Mouse (Mus musculus): ENCODE measurements around the gene Cenpp. TPM values are rescaled to one million over a fixed set of nuclear protein-coding genes. Genes with fewer than 3 reads are reported as not detected.
"Not testable (repeated sequence)": the region's sequence is repeated elsewhere in the genome, so short reads cannot be mapped to it uniquely, and the experiment has no call there.

Gene Cenpp
- polyA plus RNA-seq, 1 experiment from 2014 or later, result 29.5 TPM

GRCm38 (mm10) chr13:49618365-49618764, 34.2 kb downstream of the Cenpp start:
- Histone ChIP-seq H3K4me3 (ENCODE audit: low read depth, low read length) (no peak overlapping the region), H3K9me3 (replicated peaks; ENCODE audit: control insufficient read depth, low read length) (no peaks in the 10 kb centered on the region), H3K27ac (ENCODE audit: low read depth, low read length) (no peak overlapping the region), H3K9ac (ENCODE audit: low read depth, low read length) (no peak overlapping the region), H3K4me2 (no peak overlapping the region), H3K36me3 (ENCODE audit: control insufficient read depth, insufficient read depth, low read length) (no peaks in the 10 kb centered on the region), H3K4me1 (ENCODE audit: control insufficient read depth, insufficient read depth, low read length) (no peaks in the 10 kb centered on the region), H3K27me3 (ENCODE audit: control insufficient read depth, insufficient read depth, low read length) (no peaks in the 10 kb centered on the region)
- no peak for ATAC-seq (replicated peaks; ENCODE audit: insufficient number of reproducible peaks, low FRiP score, low TSS enrichment)

GRCm38 (mm10) chr13:49617021-49617420, 35.6 kb downstream of the Cenpp start:
- Histone ChIP-seq H3K9me3 (replicated peaks; ENCODE audit: control insufficient read depth, low read length) (no peaks in the 10 kb centered on the region), H3K27me3 (ENCODE audit: control insufficient read depth, insufficient read depth, low read length) (no peaks in the 10 kb centered on the region), H3K36me3 (ENCODE audit: control insufficient read depth, insufficient read depth, low read length) (no peaks in the 10 kb centered on the region), H3K9ac (ENCODE audit: low read depth, low read length) (no peak overlapping the region), H3K4me2 (no peak overlapping the region), H3K4me1 (ENCODE audit: control insufficient read depth, insufficient read depth, low read length) (no peaks in the 10 kb centered on the region), H3K4me3 (ENCODE audit: low read depth, low read length) (no peak overlapping the region), H3K27ac (ENCODE audit: low read depth, low read length) (no peak overlapping the region)
- 82% methylated on average over 3 of the region's 3 CpGs for WGBS (ENCODE audit: insufficient replicate concordance)
- no peak for ATAC-seq (replicated peaks; ENCODE audit: insufficient number of reproducible peaks, low FRiP score, low TSS enrichment)

GRCm38 (mm10) chr13:49608589-49609322, 43.8 kb downstream of the Cenpp start:
- Histone ChIP-seq H3K4me1 (ENCODE audit: control insufficient read depth, insufficient read depth, low read length) (no peaks in the 10 kb centered on the region), H3K9ac (ENCODE audit: low read depth, low read length) (no peak overlapping the region), H3K36me3 (ENCODE audit: control insufficient read depth, insufficient read depth, low read length) (no peaks in the 10 kb centered on the region), H3K9me3 (replicated peaks; ENCODE audit: control insufficient read depth, low read length) (no peaks in the 10 kb centered on the region), H3K27ac (ENCODE audit: low read depth, low read length) (no peak overlapping the region), H3K4me3 (ENCODE audit: low read depth, low read length) (no peak overlapping the region), H3K27me3 (ENCODE audit: control insufficient read depth, insufficient read depth, low read length) (no peaks in the 10 kb centered on the region), H3K4me2 (no peak overlapping the region)
- ATAC-seq (replicated peaks; ENCODE audit: insufficient number of reproducible peaks, low FRiP score, low TSS enrichment), result no peak
- 73% methylated on average over 4 of the region's 4 CpGs for WGBS (ENCODE audit: insufficient replicate concordance)

- Histone ChIP-seq H3K4me3 (ENCODE audit: low read depth, low read length) (no peak within 1 kb of the TSS), H3K27ac (ENCODE audit: low read depth, low read length) (no peak within 1 kb of the TSS), H3K4me1 (ENCODE audit: control insufficient read depth, insufficient read depth, low read length) (no peaks in the 10 kb centered on the region), H3K27me3 (ENCODE audit: control insufficient read depth, insufficient read depth, low read length) (no peaks in the 10 kb centered on the region), H3K4me2 (peak within 1 kb of the TSS; percentile 16; the same call in 1 of the 2 replicates), H3K9me3 (replicated peaks; ENCODE audit: control insufficient read depth, low read length) (no peaks in the 10 kb centered on the region), H3K9ac (ENCODE audit: low read depth, low read length) (no peak within 1 kb of the TSS), H3K36me3 (ENCODE audit: control insufficient read depth, insufficient read depth, low read length) (no peaks in the 10 kb centered on the region)
- 68% methylated on average over 4 of the region's 4 CpGs for WGBS (ENCODE audit: insufficient replicate concordance)
- ATAC-seq (replicated peaks; ENCODE audit: insufficient number of reproducible peaks, low FRiP score, low TSS enrichment), result no peak
Observed at GRCm38 (mm10) chr13:49607714-49608113, 44.9 kb downstream of the Cenpp start, which contains the start of gene Ogn. Gene Ogn, plus strand, starts transcription at chr13:49608046.

GRCm38 (mm10) chr13:49603603-49604002, 49.0 kb downstream of the Cenpp start:
- H3K27me3 ChIP-seq (ENCODE audit: control insufficient read depth, insufficient read depth, low read length), result no peaks in the 10 kb centered on the region
- no peaks in the 10 kb centered on the region for H3K36me3 ChIP-seq (ENCODE audit: control insufficient read depth, insufficient read depth, low read length)
- no peak overlapping the region for H3K4me2 ChIP-seq
- H3K27ac ChIP-seq (ENCODE audit: low read depth, low read length), result no peak overlapping the region
- H3K4me1 ChIP-seq (ENCODE audit: control insufficient read depth, insufficient read depth, low read length), result no peaks in the 10 kb centered on the region
- ATAC-seq (replicated peaks; ENCODE audit: insufficient number of reproducible peaks, low FRiP score, low TSS enrichment), result no peak
- H3K9ac ChIP-seq (ENCODE audit: low read depth, low read length), result no peak overlapping the region
- H3K4me3 ChIP-seq (ENCODE audit: low read depth, low read length), result no peak overlapping the region
- no peaks in the 10 kb centered on the region for H3K9me3 ChIP-seq (replicated peaks; ENCODE audit: control insufficient read depth, low read length)

- H3K36me3 ChIP-seq (ENCODE audit: control insufficient read depth, insufficient read depth, low read length); H3K4me1 ChIP-seq (ENCODE audit: control insufficient read depth, insufficient read depth, low read length); H3K27ac ChIP-seq (ENCODE audit: low read depth, low read length); H3K9ac ChIP-seq (ENCODE audit: low read depth, low read length); ATAC-seq (replicated peaks; ENCODE audit: insufficient number of reproducible peaks, low FRiP score, low TSS enrichment); H3K4me3 ChIP-seq (ENCODE audit: low read depth, low read length); H3K9me3 ChIP-seq (replicated peaks; ENCODE audit: control insufficient read depth, low read length); H3K27me3 ChIP-seq (ENCODE audit: control insufficient read depth, insufficient read depth, low read length); H3K4me2 ChIP-seq: not testable (repeated sequence)
- WGBS (ENCODE audit: insufficient replicate concordance), result 87% methylated on average over 2 of the region's 2 CpGs
Observed at GRCm38 (mm10) chr13:49602541-49602940, 50.0 kb downstream of the Cenpp start.

GRCm38 (mm10) chr13:49586062-49586461, 66.5 kb downstream of the Cenpp start:
- Histone ChIP-seq H3K36me3 (ENCODE audit: control insufficient read depth, insufficient read depth, low read length) (no peaks in the 10 kb centered on the region), H3K27ac (ENCODE audit: low read depth, low read length) (no peak overlapping the region), H3K9me3 (replicated peaks; ENCODE audit: control insufficient read depth, low read length) (no peaks in the 10 kb centered on the region), H3K4me3 (ENCODE audit: low read depth, low read length) (no peak overlapping the region), H3K9ac (ENCODE audit: low read depth, low read length) (no peak overlapping the region), H3K27me3 (ENCODE audit: control insufficient read depth, insufficient read depth, low read length) (no peaks in the 10 kb centered on the region), H3K4me2 (no peak overlapping the region), H3K4me1 (ENCODE audit: control insufficient read depth, insufficient read depth, low read length) (no peaks in the 10 kb centered on the region)
- 94% methylated on average over 6 of the region's 6 CpGs for WGBS (ENCODE audit: insufficient replicate concordance)
- no peak for ATAC-seq (replicated peaks; ENCODE audit: insufficient number of reproducible peaks, low FRiP score, low TSS enrichment)

- no peaks in the 10 kb centered on the region for H3K27me3 ChIP-seq (ENCODE audit: control insufficient read depth, insufficient read depth, low read length)
- WGBS (ENCODE audit: insufficient replicate concordance), result 81% methylated on average over 8 of the region's 8 CpGs
- no peak overlapping the region for H3K4me2 ChIP-seq
- H3K36me3 ChIP-seq (ENCODE audit: control insufficient read depth, insufficient read depth, low read length), result no peaks in the 10 kb centered on the region
- no peak overlapping the region for H3K9ac ChIP-seq (ENCODE audit: low read depth, low read length)
- H3K4me1 ChIP-seq (ENCODE audit: control insufficient read depth, insufficient read depth, low read length), result no peaks in the 10 kb centered on the region
- no peak for ATAC-seq (replicated peaks; ENCODE audit: insufficient number of reproducible peaks, low FRiP score, low TSS enrichment)
- H3K4me3 ChIP-seq (ENCODE audit: low read depth, low read length), result no peak overlapping the region
- H3K9me3 ChIP-seq (replicated peaks; ENCODE audit: control insufficient read depth, low read length), result no peaks in the 10 kb centered on the region
- no peak overlapping the region for H3K27ac ChIP-seq (ENCODE audit: low read depth, low read length)
Observed at GRCm38 (mm10) chr13:49584307-49585005, 68.1 kb downstream of the Cenpp start.

- H3K4me2 ChIP-seq, result no peak overlapping the region
- H3K27me3 ChIP-seq (ENCODE audit: control insufficient read depth, insufficient read depth, low read length), result no peaks in the 10 kb centered on the region
- H3K4me3 ChIP-seq (ENCODE audit: low read depth, low read length), result no peak overlapping the region
- no peaks in the 10 kb centered on the region for H3K4me1 ChIP-seq (ENCODE audit: control insufficient read depth, insufficient read depth, low read length)
- ATAC-seq (replicated peaks; ENCODE audit: insufficient number of reproducible peaks, low FRiP score, low TSS enrichment), result no peak
- no peaks in the 10 kb centered on the region for H3K9me3 ChIP-seq (replicated peaks; ENCODE audit: control insufficient read depth, low read length)
- no peaks in the 10 kb centered on the region for H3K36me3 ChIP-seq (ENCODE audit: control insufficient read depth, insufficient read depth, low read length)
- no peak overlapping the region for H3K27ac ChIP-seq (ENCODE audit: low read depth, low read length)
- H3K9ac ChIP-seq (ENCODE audit: low read depth, low read length), result no peak overlapping the region
Observed at GRCm38 (mm10) chr13:49583859-49584258, 68.7 kb downstream of the Cenpp start.
